Mouse (Mus musculus): ENCODE data around the gene 4931422A03Rik. TPM values are rescaled to one million over a fixed set of nuclear protein-coding genes. Genes with fewer than 3 reads are reported as not detected.
A peak's percentile ranks its signal among the peaks of the same experiment; 100 is the strongest.

Gene 4931422A03Rik
- polyA plus RNA-seq, 1 experiment from 2014 or later = 2.6 TPM

- H3K4me3 ChIP-seq (replicated peaks; ENCODE audit: low read depth, low read length) = peak overlapping the region; percentile 75
- peak; percentile 78 for DNase-seq
These were observed 57.9 kb downstream of the 4931422A03Rik start for GRCm38 (mm10) chr2:103970041-103970790.

DNA sequence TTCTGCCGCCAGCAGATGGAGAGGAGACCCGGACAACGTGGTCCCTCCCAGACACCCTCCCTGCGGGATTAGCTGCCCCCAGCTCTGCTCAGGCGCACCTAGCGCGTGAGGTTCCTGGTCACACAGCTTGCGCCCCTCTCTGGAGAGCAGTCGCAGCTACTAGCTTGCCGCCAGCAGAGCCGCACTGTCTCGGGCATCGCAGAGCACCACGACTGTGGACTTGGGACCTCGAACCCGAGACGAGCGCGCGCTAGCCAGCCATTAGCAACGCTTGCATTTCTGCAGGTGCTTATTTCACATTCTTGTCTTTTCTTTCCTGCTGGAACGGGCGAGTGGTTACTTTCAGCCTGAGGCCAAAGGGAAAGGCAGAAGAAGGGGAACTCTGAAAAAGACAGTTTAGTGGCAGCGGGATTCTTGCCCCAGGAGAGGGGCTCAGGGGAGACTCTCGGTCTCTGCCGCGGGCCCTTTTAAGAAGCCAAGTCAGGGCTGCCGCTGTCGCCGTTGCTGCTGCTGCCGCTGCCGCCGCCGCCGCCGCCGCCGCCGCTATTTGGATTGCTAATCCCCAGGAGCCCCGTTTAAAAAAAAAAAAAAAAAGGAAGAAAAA is 58.6 kb downstream of the 4931422A03Rik start:
- H3K4me1 ChIP-seq (ENCODE audit: control insufficient read depth, insufficient read depth, low read length) = peaks cover 16% of the 10 kb centered on the region
- under 1% methylated on average over 40 of the region's 40 CpGs for WGBS

More at GRCm38 (mm10) chr2:103970041-103970790, 57.9 kb downstream of the 4931422A03Rik start:
- peaks cover 12% of the 10 kb centered on the region for H3K27me3 ChIP-seq (ENCODE audit: control insufficient read depth, insufficient read depth, low read length)
- WGBS = 0% methylated on average over 73 of the region's 79 CpGs
- peaks cover 16% of the 10 kb centered on the region for H3K4me1 ChIP-seq (ENCODE audit: control insufficient read depth, insufficient read depth, low read length)
- no peaks in the 10 kb centered on the region for H3K36me3 ChIP-seq (ENCODE audit: control insufficient read depth, insufficient read depth, low read length)
- peak; percentile 68 for ATAC-seq (ENCODE audit: low FRiP score, low TSS enrichment)
- no peaks in the 10 kb centered on the region for H3K9me3 ChIP-seq (ENCODE audit: control insufficient read depth, low read length)
- H3K9ac ChIP-seq (replicated peaks; ENCODE audit: low read length) = peak overlapping the region; percentile 82
- peak overlapping the region; percentile 86 for H3K27ac ChIP-seq (replicated peaks; ENCODE audit: low read depth, low read length)
- peak overlapping the region; percentile 91 for H3K4me2 ChIP-seq (ENCODE audit: low read length)

GRCm38 (mm10) chr2:103968919-103969436 is 59.2 kb downstream of the 4931422A03Rik start:
- peaks cover 12% of the 10 kb centered on the region for H3K27me3 ChIP-seq (ENCODE audit: control insufficient read depth, insufficient read depth, low read length)
- no peaks in the 10 kb centered on the region for H3K36me3 ChIP-seq (ENCODE audit: control insufficient read depth, insufficient read depth, low read length)
- 15% methylated on average over 10 of the region's 10 CpGs for WGBS
- ATAC-seq (ENCODE audit: low FRiP score, low TSS enrichment) = no peak
- no peaks in the 10 kb centered on the region for H3K9me3 ChIP-seq (ENCODE audit: control insufficient read depth, low read length)
- H3K4me2 ChIP-seq (ENCODE audit: low read length) = peak overlapping the region; percentile 91
- peak overlapping the region; percentile 82; the same call in 1 of the 2 replicates for H3K9ac ChIP-seq (replicated peaks; ENCODE audit: low read length)
- H3K27ac ChIP-seq (replicated peaks; ENCODE audit: low read depth, low read length) = peak overlapping the region; percentile 86
- peak overlapping the region; percentile 75 for H3K4me3 ChIP-seq (replicated peaks; ENCODE audit: low read depth, low read length)
- H3K4me1 ChIP-seq (ENCODE audit: control insufficient read depth, insufficient read depth, low read length) = peaks cover 16% of the 10 kb centered on the region
- DNase-seq = no peak

More for the DNA sequence above, 58.6 kb downstream of the 4931422A03Rik start:
- DNase-seq = peak; percentile 83
- Histone ChIP-seq H3K9ac (replicated peaks; ENCODE audit: low read length) (peak overlapping the region; percentile 82), H3K4me2 (ENCODE audit: low read length) (peak overlapping the region; percentile 91), H3K36me3 (ENCODE audit: control insufficient read depth, insufficient read depth, low read length) (no peaks in the 10 kb centered on the region), H3K9me3 (ENCODE audit: control insufficient read depth, low read length) (no peaks in the 10 kb centered on the region), H3K27me3 (ENCODE audit: control insufficient read depth, insufficient read depth, low read length) (peaks cover 12% of the 10 kb centered on the region), H3K4me3 (replicated peaks; ENCODE audit: low read depth, low read length) (peak overlapping the region; percentile 75), H3K27ac (replicated peaks; ENCODE audit: low read depth, low read length) (peak overlapping the region; percentile 86)
- peak; percentile 48; the same call in 1 of the 2 replicates for ATAC-seq (ENCODE audit: low FRiP score, low TSS enrichment)

DNA sequence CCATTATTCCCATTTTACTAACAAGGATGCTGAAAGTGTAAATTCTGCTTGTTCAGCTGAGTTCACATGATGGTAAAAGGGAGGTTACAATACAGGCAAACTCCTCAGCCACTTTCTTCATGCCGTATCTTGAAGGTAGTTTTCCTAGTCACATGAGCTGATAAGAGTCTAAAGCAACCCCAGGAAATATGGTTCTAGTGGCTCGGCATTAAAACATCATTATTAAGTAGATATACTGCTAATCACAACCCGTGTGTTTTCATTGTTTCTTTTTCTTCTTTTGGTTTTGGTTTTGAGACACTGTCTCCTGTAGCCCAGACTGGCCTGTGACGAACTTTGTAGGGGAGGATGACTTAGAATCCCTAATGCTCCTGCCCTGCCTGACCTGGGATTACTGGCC is 60.0 kb downstream of the 4931422A03Rik start:
- 81% methylated on average over 4 of the region's 4 CpGs for WGBS
- DNase-seq = no peak
- Histone ChIP-seq H3K4me3 (replicated peaks; ENCODE audit: low read depth, low read length) (no peak overlapping the region), H3K36me3 (ENCODE audit: control insufficient read depth, insufficient read depth, low read length) (no peaks in the 10 kb centered on the region), H3K9me3 (ENCODE audit: control insufficient read depth, low read length) (no peaks in the 10 kb centered on the region), H3K27ac (replicated peaks; ENCODE audit: low read depth, low read length) (no peak overlapping the region), H3K9ac (replicated peaks; ENCODE audit: low read length) (no peak overlapping the region), H3K27me3 (ENCODE audit: control insufficient read depth, insufficient read depth, low read length) (peaks cover 12% of the 10 kb centered on the region), H3K4me2 (ENCODE audit: low read length) (no peak overlapping the region), H3K4me1 (ENCODE audit: control insufficient read depth, insufficient read depth, low read length) (peaks cover 16% of the 10 kb centered on the region)
- ATAC-seq (ENCODE audit: low FRiP score, low TSS enrichment) = no peak

- no peaks in the 10 kb centered on the region for H3K9me3 ChIP-seq (ENCODE audit: control insufficient read depth, low read length)
- H3K27me3 ChIP-seq (ENCODE audit: control insufficient read depth, insufficient read depth, low read length) = 0 out of 2 replicates have a peak, but pooled peaks cover under 1% of the 10 kb centered on the region
- ATAC-seq (ENCODE audit: low FRiP score, low TSS enrichment) (no peak), DNase-seq (no peak)
- WGBS = 94% methylated on average over 3 of the region's 3 CpGs
- H3K4me3 ChIP-seq (replicated peaks; ENCODE audit: low read depth, low read length) = no peak overlapping the region
- H3K4me2 ChIP-seq (ENCODE audit: low read length) = no peak overlapping the region
- H3K27ac ChIP-seq (replicated peaks; ENCODE audit: low read depth, low read length) = no peak overlapping the region
- H3K9ac ChIP-seq (replicated peaks; ENCODE audit: low read length) = no peak overlapping the region
- H3K36me3 ChIP-seq (ENCODE audit: control insufficient read depth, insufficient read depth, low read length) = no peaks in the 10 kb centered on the region
- peaks cover 7% of the 10 kb centered on the region; the same call in 1 of the 2 replicates for H3K4me1 ChIP-seq (ENCODE audit: control insufficient read depth, insufficient read depth, low read length)
These were observed 62.8 kb downstream of the 4931422A03Rik start for GRCm38 (mm10) chr2:103965391-103965790.

DNA sequence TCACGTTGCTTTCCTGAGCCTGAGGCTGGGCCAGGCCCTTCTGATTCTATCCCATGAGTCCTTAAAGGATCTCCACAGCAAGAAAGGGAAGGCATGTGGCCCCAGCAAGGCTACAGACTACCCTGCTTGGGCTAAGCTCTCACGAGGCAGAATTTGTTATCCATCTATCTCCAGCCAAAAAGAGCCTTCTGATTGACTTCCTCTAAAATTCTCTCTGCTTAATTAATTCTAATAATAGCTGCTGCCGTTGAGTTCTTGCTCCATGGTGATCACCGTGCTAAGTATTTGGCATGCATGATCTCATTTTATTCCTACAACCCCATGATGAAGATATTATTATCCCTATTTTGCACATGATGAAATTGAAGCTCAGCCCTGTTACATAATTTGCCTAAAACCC is 65.8 kb downstream of the 4931422A03Rik start:
- ATAC-seq (ENCODE audit: low FRiP score, low TSS enrichment) = no peak
- Histone ChIP-seq H3K4me1 (ENCODE audit: control insufficient read depth, insufficient read depth, low read length) (no peaks in the 10 kb centered on the region), H3K4me3 (replicated peaks; ENCODE audit: low read depth, low read length) (no peak overlapping the region), H3K9ac (replicated peaks; ENCODE audit: low read length) (no peak overlapping the region), H3K27me3 (ENCODE audit: control insufficient read depth, insufficient read depth, low read length) (no peaks in the 10 kb centered on the region), H3K9me3 (ENCODE audit: control insufficient read depth, low read length) (no peaks in the 10 kb centered on the region), H3K36me3 (ENCODE audit: control insufficient read depth, insufficient read depth, low read length) (no peaks in the 10 kb centered on the region), H3K27ac (replicated peaks; ENCODE audit: low read depth, low read length) (no peak overlapping the region), H3K4me2 (ENCODE audit: low read length) (no peak overlapping the region)
- WGBS = 67% methylated on average over 4 of the region's 4 CpGs
- no peak for DNase-seq

DNA sequence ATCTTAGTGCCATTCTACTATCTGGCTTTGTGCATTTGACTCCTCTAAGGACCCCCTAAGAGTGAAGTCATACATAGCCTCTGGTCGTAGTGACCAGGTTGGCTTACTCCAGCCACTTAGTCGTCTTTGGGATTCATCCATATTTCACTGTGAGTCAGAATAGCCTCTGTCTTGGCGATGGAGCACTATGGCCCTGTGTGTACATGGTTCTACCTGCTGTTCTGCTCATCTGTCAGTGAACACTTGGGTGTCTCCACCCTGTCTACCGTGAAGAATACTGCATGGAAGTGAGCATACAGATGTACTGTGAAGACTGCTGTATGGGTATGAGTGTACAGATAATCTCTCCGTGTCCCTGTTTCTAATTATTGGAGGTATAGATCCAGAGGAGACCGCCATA is 68.6 kb downstream of the 4931422A03Rik start:
- no peak for DNase-seq
- H3K4me3 ChIP-seq (replicated peaks; ENCODE audit: low read depth, low read length) = no peak overlapping the region
- WGBS = 89% methylated on average over 6 of the region's 6 CpGs
- H3K4me2 ChIP-seq (ENCODE audit: low read length) = no peak overlapping the region
- H3K27me3 ChIP-seq (ENCODE audit: control insufficient read depth, insufficient read depth, low read length) = no peaks in the 10 kb centered on the region
- no peak for ATAC-seq (ENCODE audit: low FRiP score, low TSS enrichment)
- H3K9me3 ChIP-seq (ENCODE audit: control insufficient read depth, low read length) = no peaks in the 10 kb centered on the region
- H3K4me1 ChIP-seq (ENCODE audit: control insufficient read depth, insufficient read depth, low read length) = no peaks in the 10 kb centered on the region
- no peak overlapping the region for H3K9ac ChIP-seq (replicated peaks; ENCODE audit: low read length)
- H3K36me3 ChIP-seq (ENCODE audit: control insufficient read depth, insufficient read depth, low read length) = no peaks in the 10 kb centered on the region
- no peak overlapping the region for H3K27ac ChIP-seq (replicated peaks; ENCODE audit: low read depth, low read length)

- H3K27ac ChIP-seq (replicated peaks; ENCODE audit: low read depth, low read length) = no peak overlapping the region
- H3K27me3 ChIP-seq (ENCODE audit: control insufficient read depth, insufficient read depth, low read length) = no peaks in the 10 kb centered on the region
- no peak overlapping the region for H3K4me2 ChIP-seq (ENCODE audit: low read length)
- no peaks in the 10 kb centered on the region for H3K4me1 ChIP-seq (ENCODE audit: control insufficient read depth, insufficient read depth, low read length)
- 91% methylated on average over 5 of the region's 5 CpGs for WGBS
- H3K9me3 ChIP-seq (ENCODE audit: control insufficient read depth, low read length) = no peaks in the 10 kb centered on the region
- no peak for ATAC-seq (ENCODE audit: low FRiP score, low TSS enrichment)
- H3K9ac ChIP-seq (replicated peaks; ENCODE audit: low read length) = no peak overlapping the region
- H3K36me3 ChIP-seq (ENCODE audit: control insufficient read depth, insufficient read depth, low read length) = no peaks in the 10 kb centered on the region
- no peak for DNase-seq
- no peak overlapping the region for H3K4me3 ChIP-seq (replicated peaks; ENCODE audit: low read depth, low read length)
These were observed 69.1 kb downstream of the 4931422A03Rik start for GRCm38 (mm10) chr2:103959066-103959465.
